Comparison of ENCODE assay signal across 9 mouse cellular contexts in genomic region chrX:57919886-57920285, GRCm38 (mm10).
DNase-seq lines count a peak whose midpoint lies in the region; ATAC-seq lines count a peak whose summit lies in the region.
"Had no signal": no experiment of that assay in that cellular context is flagged by ENCODE, and none has a peak within 500 bp of the region (broad histone marks: within the 10 kb centered on the region; RNA-seq: fewer than 3 reads in every experiment).

No protein-coding gene starts in this region.

- H3K4me2 ChIP-seq in lung, embryonic 16.5 days (ENCODE audit: low read depth, low read length): peak overlapping the region; percentile 33
- peak overlapping the region; percentile 29; the same call in 1 of the 2 replicates for H3K4me2 ChIP-seq in liver, embryonic 12.5 days
- peak overlapping the region; percentile 42 for H3K4me2 ChIP-seq in stomach, embryonic 15.5 days

- H3K36me3 ChIP-seq in lung, embryonic 16.5 days (ENCODE audit: control insufficient read depth, insufficient read depth, low read length): no peaks in the 10 kb centered on the region
- no peaks in the 10 kb centered on the region for H3K36me3 ChIP-seq in liver, embryonic 12.5 days
- no peaks in the 10 kb centered on the region for H3K36me3 ChIP-seq in stomach, embryonic 15.5 days

- H3K27ac ChIP-seq in lung, embryonic 16.5 days (ENCODE audit: low read length): no peak overlapping the region
- H3K27ac ChIP-seq in liver, embryonic 12.5 days: no peak overlapping the region
- no peak overlapping the region for H3K27ac ChIP-seq in stomach, embryonic 15.5 days
- H3K27ac ChIP-seq: macrophage had no signal

- H3K9ac ChIP-seq in lung, embryonic 16.5 days (ENCODE audit: low read length): no peak overlapping the region
- H3K9ac ChIP-seq in liver, embryonic 12.5 days: no peak overlapping the region
- no peak overlapping the region for H3K9ac ChIP-seq in stomach, embryonic 15.5 days

- DNase-seq in adrenal gland, adult 2 months: peak; percentile 12
- DNase-seq in adrenal gland, adult 18-20 months (ENCODE audit: low spot score in 2 of 2): no peak
- DNase-seq in lung, postnatal 4 days: no peak
- no peak for DNase-seq in B cell, adult 2 months
- DNase-seq in urinary bladder, adult 2 months (ENCODE audit: low spot score): no peak

- ATAC-seq in lung, embryonic 16.5 days (ENCODE audit: low read depth): no peak
- ATAC-seq in liver, embryonic 12.5 days: no peak
- ATAC-seq in stomach, embryonic 15.5 days (ENCODE audit: insufficient read depth, low FRiP score, low read depth): no peak

- H3K4me1 ChIP-seq in lung, embryonic 16.5 days (replicated peaks; ENCODE audit: control insufficient read depth, insufficient read depth, low read length): no peaks in the 10 kb centered on the region
- no peaks in the 10 kb centered on the region for H3K4me1 ChIP-seq in liver, embryonic 12.5 days
- H3K4me1 ChIP-seq in stomach, embryonic 15.5 days: no peaks in the 10 kb centered on the region

- peaks cover 41% of the 10 kb centered on the region for H3K27me3 ChIP-seq in lung, embryonic 16.5 days (ENCODE audit: control insufficient read depth, insufficient read depth, low read depth, low read length)
- H3K27me3 ChIP-seq in liver, embryonic 12.5 days (replicated peaks): peaks cover 77% of the 10 kb centered on the region
- peaks cover 22% of the 10 kb centered on the region for H3K27me3 ChIP-seq in stomach, embryonic 15.5 days (replicated peaks)

- H3K9me3 ChIP-seq in lung, embryonic 16.5 days (ENCODE audit: control insufficient read depth, low read length): no peaks in the 10 kb centered on the region
- no peaks in the 10 kb centered on the region for H3K9me3 ChIP-seq in liver, embryonic 12.5 days (replicated peaks)
- H3K9me3 ChIP-seq in stomach, embryonic 15.5 days: no peaks in the 10 kb centered on the region

- 18% methylated on average over 16 of the region's 17 CpGs for WGBS in lung, embryonic 16.5 days
- 13% methylated on average over 14 of the region's 17 CpGs for WGBS in liver, embryonic 12.5 days (ENCODE audit: insufficient replicate concordance)
- 23% methylated on average over 17 of the region's 17 CpGs for WGBS in stomach, embryonic 15.5 days

- H3K4me3 ChIP-seq in lung, embryonic 16.5 days (ENCODE audit: low read length): peak overlapping the region; percentile 16
- H3K4me3 ChIP-seq in liver, embryonic 12.5 days: 0 out of 2 replicates have a peak overlapping the region, but pooled peaks have one; percentile 19
- no peak overlapping the region for H3K4me3 ChIP-seq in stomach, embryonic 15.5 days (replicated peaks)
